Mouse (Mus musculus): Measurements from ENCODE around the gene Olfr160. TPM values are rescaled to one million over a fixed set of nuclear protein-coding genes. Genes with fewer than 3 reads are reported as not detected.

The Olfr160 gene
- not detected in 2 replicates for polyA plus RNA-seq (2015; fragmentation: Nextera tagmentation; extraction: Ambion mirVana)

DNA sequence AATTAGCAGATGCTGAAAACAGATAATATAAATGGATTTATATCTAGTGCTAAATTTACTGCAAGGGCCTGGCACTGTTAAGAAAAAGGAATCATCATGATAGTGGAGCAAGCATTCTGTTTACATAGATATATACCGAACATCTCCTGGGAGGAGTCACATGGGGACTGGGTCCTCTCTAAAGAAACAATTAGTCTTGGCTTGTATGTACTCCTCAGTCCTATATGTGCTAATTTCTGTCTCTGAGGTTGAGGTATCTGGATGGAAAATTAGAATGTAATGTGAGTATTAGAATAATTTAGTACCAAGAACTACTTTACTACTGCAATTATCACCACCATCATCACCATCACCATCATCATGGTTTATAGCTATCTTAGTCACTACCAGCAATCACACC, at the start of gene Olfr160:
Gene Olfr160 (minus strand): TSS at position 101 of the 400 bp plus-strand sequence.

DNA sequence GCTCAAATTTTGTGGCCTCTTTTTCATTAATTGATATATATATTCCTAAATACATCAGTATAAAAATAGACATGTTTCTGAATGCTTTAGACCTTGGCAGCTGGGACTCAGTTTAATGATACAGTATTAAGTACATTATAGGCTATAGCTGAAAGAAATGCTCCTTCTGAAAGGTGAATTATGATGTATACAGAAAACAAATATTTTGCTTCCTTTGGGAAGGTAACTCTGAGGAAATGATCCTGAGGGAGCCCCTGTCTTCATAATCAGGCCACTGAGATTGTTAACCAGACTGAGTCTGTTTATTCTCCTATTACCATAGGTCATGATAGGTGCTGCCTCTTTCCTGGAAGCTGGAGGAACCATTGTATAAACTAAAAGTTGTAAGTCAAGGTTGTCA, 28.8 kb upstream of the Olfr160 start, which contains the start of gene Olfr874:
Gene Olfr874 (plus strand): TSS at position 301 of the 400 bp plus-strand sequence.

DNA sequence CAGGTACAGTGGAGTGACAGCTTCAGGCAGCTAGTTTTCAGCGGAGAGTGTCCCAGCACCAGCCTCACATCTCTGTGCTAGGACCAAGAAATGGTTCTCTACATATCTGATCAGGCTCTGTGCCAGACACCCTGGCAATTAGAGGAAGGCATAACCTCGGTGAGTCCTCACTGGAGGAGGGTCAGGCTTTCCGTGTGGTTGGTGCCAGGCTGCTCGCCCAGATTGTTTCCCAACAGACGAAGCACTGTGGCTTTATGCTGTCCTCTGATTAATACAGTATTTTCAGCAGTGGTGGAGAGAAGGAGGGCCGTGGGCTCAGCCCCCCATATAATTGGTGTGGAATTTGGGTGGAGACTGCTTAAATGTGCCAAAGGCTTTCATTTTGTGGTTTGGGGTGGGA, 46.9 kb downstream of the Olfr160 start, which contains the start of gene Panx3:
Gene Panx3 (minus strand): TSS at position 121 of the 400 bp plus-strand sequence.

Other genes starting within 250 kb of the Olfr160 start
- 10.8 and 11.0 TPM in 2 replicates for gene Msantd2, start 226.9 kb downstream of the Olfr160 start, polyA plus RNA-seq (2015; fragmentation: Nextera tagmentation; extraction: Ambion mirVana)
- 23.6 and 44.6 TPM in 2 replicates for gene Esam, start 188.2 kb downstream of the Olfr160 start, polyA plus RNA-seq (2015; fragmentation: Nextera tagmentation; extraction: Ambion mirVana)
- gene Vsig2, start 177.0 kb downstream of the Olfr160 start, polyA plus RNA-seq (2015; fragmentation: Nextera tagmentation; extraction: Ambion mirVana) = 0.92 and 3.2 TPM in 2 replicates
- 2.0 and 3.4 TPM in 2 replicates for gene Nrgn, start 163.3 kb downstream of the Olfr160 start, polyA plus RNA-seq (2015; fragmentation: Nextera tagmentation; extraction: Ambion mirVana)
- 12.8 and 18.8 TPM in 2 replicates for gene Siae, start 160.6 kb downstream of the Olfr160 start, polyA plus RNA-seq (2015; fragmentation: Nextera tagmentation; extraction: Ambion mirVana)
- gene Spa17, start 102.5 kb downstream of the Olfr160 start, polyA plus RNA-seq (2015; fragmentation: Nextera tagmentation; extraction: Ambion mirVana) = 11.5 and 18.5 TPM in 2 replicates
- gene Tbrg1, start 58.9 kb downstream of the Olfr160 start, polyA plus RNA-seq (2015; fragmentation: Nextera tagmentation; extraction: Ambion mirVana) = 123 and 129 TPM in 2 replicates
- 0.11 TPM in 1 of 2 replicates, not detected in the other for gene Panx3, start 47.0 kb downstream of the Olfr160 start, polyA plus RNA-seq (2015; fragmentation: Nextera tagmentation; extraction: Ambion mirVana)
- gene Olfr874, start 28.9 kb upstream of the Olfr160 start, polyA plus RNA-seq (2015; fragmentation: Nextera tagmentation; extraction: Ambion mirVana) = not detected in 2 replicates
- not detected in 2 replicates for gene Olfr875, start 55.6 kb upstream of the Olfr160 start, polyA plus RNA-seq (2015; fragmentation: Nextera tagmentation; extraction: Ambion mirVana)
- gene Olfr876, start 86.8 kb upstream of the Olfr160 start, polyA plus RNA-seq (2015; fragmentation: Nextera tagmentation; extraction: Ambion mirVana) = not detected in 2 replicates
- gene Olfr877, start 138.0 kb upstream of the Olfr160 start, polyA plus RNA-seq (2015; fragmentation: Nextera tagmentation; extraction: Ambion mirVana) = 0.22 TPM in 1 of 2 replicates, not detected in the other
- gene Olfr145, start 180.5 kb upstream of the Olfr160 start, polyA plus RNA-seq (2015; fragmentation: Nextera tagmentation; extraction: Ambion mirVana) = not detected in 2 replicates
- not detected in 2 replicates for gene Olfr878, start 201.6 kb upstream of the Olfr160 start, polyA plus RNA-seq (2015; fragmentation: Nextera tagmentation; extraction: Ambion mirVana)

All from adrenal gland, postnatal 0 days (tissue).